Mouse (Mus musculus) ES-E14 (cell line): ENCODE data around the gene Pex16. TPM values are rescaled to one million over a fixed set of nuclear protein-coding genes. Genes with fewer than 3 reads are reported as not detected.
"Not testable (repeated sequence)": the region's sequence is repeated elsewhere in the genome, so short reads cannot be mapped to it uniquely, and the experiment has no call there.

ENCODE experiments used
- DNase-seq: peaks from one replicate; pipeline ENCODE4 v3.0.0-alpha.2; 2013; ENCODE audit warnings: low read depth, low spot score
- H3K27ac ChIP-seq: 2 replicates; pipeline ENCODE4 v1.5.1; 2012; ENCODE audit warnings: low read depth, mild to moderate bottlenecking, low read length, moderate library complexity, mixed read lengths; ENCODE audit not compliant: poor library complexity, insufficient read depth, severe bottlenecking
- H3K36me3 ChIP-seq: 2 replicates; pipeline ENCODE4 v1.6.1; 2012; ENCODE audit warnings: mild to moderate bottlenecking, low read length, moderate library complexity, mixed read lengths; ENCODE audit not compliant: control insufficient read depth, poor library complexity, insufficient read depth, severe bottlenecking
- H3K4me1 ChIP-seq, 2 experiments: fragments of 150-350 bp in 1 of 2; sonication (generic) in 1 of 2; 2 replicates each; pipeline ENCODE4 v1.6.1; 2012; ENCODE audit warnings: low read length in 2 of 2, mild to moderate bottlenecking in 1 of 2, mixed read lengths in 1 of 2; ENCODE audit not compliant: control insufficient read depth in 2 of 2, insufficient read depth in 2 of 2, poor library complexity in 1 of 2
- H3K4me3 ChIP-seq, 2 experiments: fragments of 150-350 bp in 1 of 2; sonication (generic) in 1 of 2; 2 replicates each; pipeline ENCODE4 v1.5.1; 2012; ENCODE audit warnings: low read length in 2 of 2, low read depth in 1 of 2, mild to moderate bottlenecking in 1 of 2, mixed read lengths in 1 of 2; ENCODE audit not compliant: insufficient read depth in 1 of 2, poor library complexity in 1 of 2, severe bottlenecking in 1 of 2
- H3K9ac ChIP-seq: 2 replicates; pipeline ENCODE4 v1.6.1; 2012; ENCODE audit warnings: low read depth, mild to moderate bottlenecking, low read length, mixed read lengths; ENCODE audit not compliant: poor library complexity, insufficient read depth, severe bottlenecking
- H3K9me3 ChIP-seq: fragments of 150-350 bp; sonication (generic); 2 replicates; pipeline ENCODE4 v1.6.1; 2012; ENCODE audit warnings: low read depth, mild to moderate bottlenecking, low read length; ENCODE audit not compliant: control insufficient read depth, insufficient read depth
- CHD2 ChIP-seq: IDR thresholded peaks from 2 replicates; pipeline ENCODE4 v1.6.1; 2014; ENCODE audit warnings: mild to moderate bottlenecking, low read depth, low read length, inconsistent platforms
- HCFC1 ChIP-seq: IDR thresholded peaks from 2 replicates; pipeline ENCODE4 v1.6.1; 2012; ENCODE audit warnings: low read length, inconsistent platforms, borderline replicate concordance; ENCODE audit not compliant: insufficient read depth
- MAFK ChIP-seq: IDR thresholded peaks from 2 replicates; pipeline ENCODE4 v1.6.1; 2014; ENCODE audit warnings: mild to moderate bottlenecking, low read depth, low read length, inconsistent platforms; ENCODE audit not compliant: insufficient read depth
- ZC3H11A ChIP-seq: IDR thresholded peaks from 2 replicates; pipeline ENCODE4 v1.6.1; 2012; ENCODE audit warnings: low read depth, mild to moderate bottlenecking, inconsistent platforms, low read length, borderline replicate concordance
- ZNF384 ChIP-seq: IDR thresholded peaks from 2 replicates; pipeline ENCODE4 v1.6.1; 2012; ENCODE audit warnings: low read depth, low read length, inconsistent platforms
- in situ Hi-C, 2 experiments: fragments of 600-800 bp; cut with MboI; formaldehyde crosslinking; loops; one replicate each; pipeline ENCODE4 v1.15.1; 2025; ENCODE audit warnings: low sequenced_read_pairs in 2 of 2, inconsistent platforms in 1 of 2; ENCODE audit not compliant: unreplicated experiment in 2 of 2
- total RNA-seq: library from RNA; depleted of rRNA; stranded (reverse); fragments of 300-350 nt; gene quantifications from 2 replicates; pipeline ENCODE4 v1.2.3, GENCODE M21; 2012

The Pex16 gene
- total RNA-seq, 1 experiment, result 21.1 TPM

- Histone ChIP-seq H3K36me3 (no peaks in the 10 kb centered on the region; the same call in 1 of the 2 replicates), H3K27ac (no peak overlapping the region), H3K4me1 (peaks cover 0 to 5% of the 10 kb centered on the region in 2 experiments; a peak in 1 of 4 replicates), H3K9ac (no peak overlapping the region), H3K4me3 (no peak overlapping the region), H3K9me3 (no peaks in the 10 kb centered on the region)
- TF ChIP-seq MAFK (no peak), CHD2 (no peak), ZC3H11A (no peak), ZNF384 (no peak), HCFC1 (no peak)
- in situ Hi-C loops, result no loop called here
- no peak for DNase-seq
These were observed 21.1 kb downstream of the Pex16 start for GRCm38 (mm10) chr2:92395535-92395934.

DNA sequence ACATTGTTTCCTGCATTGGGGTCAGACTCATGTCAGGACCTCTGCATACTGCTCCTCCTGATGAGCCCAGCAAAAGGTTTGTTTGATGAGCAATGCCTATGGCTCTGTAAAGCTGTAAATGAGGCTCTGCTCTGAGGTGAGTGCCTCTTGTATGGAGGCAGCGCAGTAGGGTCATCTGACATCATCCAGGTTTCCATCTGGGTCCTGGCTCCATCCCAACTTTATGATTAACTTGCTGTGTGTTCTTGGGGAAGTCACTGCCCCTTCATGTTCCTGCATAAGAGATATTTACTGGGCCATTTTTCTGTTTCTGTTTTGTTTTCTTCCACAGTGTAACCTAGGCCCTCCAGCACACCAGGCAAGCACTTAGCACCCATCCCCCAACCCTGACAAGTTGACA, 23.0 kb downstream of the Pex16 start:
- Histone ChIP-seq H3K4me1 (peaks cover 0 to 6% of the 10 kb centered on the region in 2 experiments; a peak in 1 of 4 replicates), H3K9me3 (no peaks in the 10 kb centered on the region), H3K36me3 (no peaks in the 10 kb centered on the region), H3K4me3 (no peak overlapping the region), H3K9ac (no peak overlapping the region), H3K27ac (no peak overlapping the region)
- no peak for DNase-seq
- TF ChIP-seq MAFK, result no peak
- TF ChIP-seq ZNF384, result no peak
- TF ChIP-seq HCFC1, result no peak
- no peak for TF ChIP-seq ZC3H11A
- TF ChIP-seq CHD2, result no peak
- in situ Hi-C loops, result no loop called here

DNA sequence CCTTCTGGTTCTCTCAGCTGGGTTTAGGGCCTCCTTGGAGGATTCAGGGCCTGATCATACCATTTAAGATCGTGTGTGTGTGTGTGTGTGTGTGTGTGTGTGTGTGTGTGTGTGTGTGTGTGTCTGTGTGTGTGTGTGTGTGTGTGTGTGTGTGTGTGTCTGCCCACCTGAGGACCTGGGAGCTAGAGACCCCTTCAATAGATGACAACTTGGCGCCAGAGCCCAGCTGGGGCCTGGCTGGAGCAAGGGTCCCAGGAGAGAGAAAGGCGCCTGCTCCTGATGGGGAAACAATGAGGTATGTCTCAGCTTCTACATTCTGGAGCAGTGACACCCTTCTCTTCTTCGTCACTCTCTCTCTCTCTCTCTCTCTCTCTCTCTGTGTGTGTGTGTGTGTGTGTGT, 25.4 kb downstream of the Pex16 start:
- H3K27ac ChIP-seq, H3K4me3 ChIP-seq, H3K9ac ChIP-seq, DNase-seq, H3K9me3 ChIP-seq, H3K4me1 ChIP-seq, H3K36me3 ChIP-seq, in situ Hi-C loops: not testable (repeated sequence)

DNA sequence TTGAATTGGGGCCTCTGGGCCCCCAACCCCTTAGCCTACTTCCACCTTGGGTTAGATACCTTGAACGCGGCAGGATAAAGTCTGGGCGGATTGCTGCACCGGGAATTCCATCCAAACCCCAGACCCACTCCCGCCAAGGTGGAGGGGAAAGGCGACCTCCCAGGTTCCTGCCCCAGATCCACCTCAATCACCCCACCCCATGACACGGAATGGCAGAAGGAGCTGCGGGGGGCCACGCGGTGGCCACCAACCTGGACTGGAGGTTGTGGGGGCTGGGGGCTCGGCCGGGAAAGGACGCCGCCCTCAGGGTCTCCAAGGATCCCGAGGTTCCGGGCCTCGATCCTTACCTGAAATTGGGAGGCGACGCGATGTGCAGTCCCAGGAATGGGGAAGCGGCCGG, 26.2 kb downstream of the Pex16 start:
- peak overlapping the region; percentile 80 for H3K9ac ChIP-seq
- H3K36me3 ChIP-seq, result peaks cover 12% of the 10 kb centered on the region
- peak overlapping the region; percentile 71 to 85 for H3K4me3 ChIP-seq
- no peak for DNase-seq
- H3K4me1 ChIP-seq, result peaks cover 0 to 3% of the 10 kb centered on the region in 2 experiments; a peak in 1 of 4 replicates
- in situ Hi-C loops, result no loop called here
- H3K9me3 ChIP-seq, result no peaks in the 10 kb centered on the region
- TF ChIP-seq MAFK, result no peak
- no peak for TF ChIP-seq ZC3H11A
- TF ChIP-seq HCFC1, result no peak
- TF ChIP-seq ZNF384, result no peak
- TF ChIP-seq CHD2, result no peak
- no peak overlapping the region for H3K27ac ChIP-seq

- Histone ChIP-seq H3K9ac (peak within 1 kb of the TSS; percentile 80), H3K27ac (no peak within 1 kb of the TSS), H3K9me3 (no peaks in the 10 kb centered on the region), H3K36me3 (peaks cover 12% of the 10 kb centered on the region), H3K4me3 (peak within 1 kb of the TSS; percentile 71 to 85), H3K4me1 (peaks cover 0 to 3% of the 10 kb centered on the region in 2 experiments; a peak in 1 of 4 replicates)
- DNase-seq, result no peak
- TF ChIP-seq ZNF384 (no peak), CHD2 (no peak), HCFC1 (no peak), MAFK (no peak), ZC3H11A (no peak)
- in situ Hi-C loops, result no loop called here
These were observed 26.6 kb downstream of the Pex16 start, which contains the start of gene Mapk8ip1 for GRCm38 (mm10) chr2:92401091-92401561. Gene Mapk8ip1 (minus strand): TSS chr2:92401263.
